Mouse (Mus musculus) ZHBTc4 (cell line): Measurements from ENCODE around the gene Ripor2.
A peak's percentile ranks its signal among the peaks of the same experiment; 100 is the strongest.

Source experiments
- DNase-seq: peaks from one replicate; pipeline ENCODE4 v3.0.0-alpha.2; 2011; ENCODE audit warnings: low read depth, low spot score

The Ripor2 gene

GRCm38 (mm10) chr13:24584403-24584802 lies 2.4 kb downstream of the Ripor2 start:
- no peak for DNase-seq

GRCm38 (mm10) chr13:24584841-24585240 lies 2.9 kb downstream of the Ripor2 start:
- DNase-seq, result no peak

DNA sequence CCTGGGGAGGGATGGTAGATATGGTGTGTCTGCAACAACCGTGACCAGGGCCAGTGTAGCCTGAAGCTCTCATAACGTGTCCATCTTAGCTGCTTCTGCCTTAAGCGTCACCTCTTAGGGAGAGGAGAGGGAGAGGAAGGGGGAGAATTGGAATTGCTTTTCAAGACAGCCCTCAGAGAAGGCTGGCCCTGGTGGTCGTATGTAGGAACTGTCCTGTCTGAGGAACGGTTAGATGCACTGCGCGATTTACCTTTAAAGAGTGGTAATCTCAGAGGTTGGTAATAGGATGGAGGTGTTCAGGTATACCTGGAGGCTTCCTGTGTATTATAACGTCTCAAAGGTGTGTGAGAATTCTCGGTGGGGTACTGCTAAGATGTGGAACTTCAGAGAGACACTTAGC lies 3.4 kb downstream of the Ripor2 start:
- no peak for DNase-seq

DNA sequence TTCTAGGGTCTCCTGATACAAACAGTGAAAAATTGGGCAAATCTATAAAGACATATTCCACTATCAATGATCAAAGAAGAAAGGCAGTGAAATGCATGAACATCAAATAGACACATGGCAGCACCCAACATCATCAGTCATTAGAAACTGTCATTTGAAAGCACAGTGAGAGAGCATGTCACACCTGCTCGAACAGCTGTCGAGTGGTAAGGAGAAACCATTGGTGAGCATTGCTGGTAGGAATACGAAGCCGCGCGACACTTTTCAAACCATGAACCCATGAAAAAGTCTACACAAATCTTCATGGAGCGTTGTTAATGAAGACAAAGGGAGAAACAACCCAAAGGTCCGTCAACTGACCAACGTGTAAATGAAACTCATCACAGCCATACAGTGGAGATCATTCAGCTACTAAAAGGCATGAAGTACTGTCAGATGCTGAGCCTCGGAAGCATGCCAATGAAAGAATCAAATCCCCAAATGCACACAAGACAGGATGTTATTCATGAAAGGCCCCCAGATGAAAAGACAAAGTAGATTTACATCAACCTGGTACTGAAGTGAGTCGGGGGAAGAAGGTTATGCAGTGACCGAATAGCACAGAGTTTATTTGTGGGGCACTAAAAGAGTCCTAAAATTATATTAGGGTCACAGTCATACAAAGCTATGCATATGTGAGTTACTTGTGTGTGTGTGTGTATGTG lies 5.4 kb downstream of the Ripor2 start:
- DNase-seq, result no peak

DNA sequence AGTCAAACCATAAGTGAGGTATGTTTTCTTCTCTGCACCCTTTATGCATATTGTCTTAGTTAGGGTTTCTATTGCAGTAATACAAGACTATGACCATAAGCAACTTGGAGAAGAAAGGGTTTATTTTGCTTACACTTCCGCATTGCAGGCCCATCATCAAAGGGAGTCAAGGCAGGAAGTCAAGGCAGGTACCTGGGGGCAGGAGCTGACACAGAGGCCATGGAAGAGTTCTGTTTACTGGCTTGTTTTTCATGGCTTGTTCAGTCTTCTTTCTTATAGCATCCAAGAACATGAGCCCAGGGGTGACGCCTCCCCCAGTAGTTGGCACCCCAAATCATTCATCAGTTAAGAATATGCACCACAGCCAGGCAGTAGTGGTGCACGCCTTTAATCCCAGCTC lies 6.6 kb downstream of the Ripor2 start:
- no peak for DNase-seq

DNA sequence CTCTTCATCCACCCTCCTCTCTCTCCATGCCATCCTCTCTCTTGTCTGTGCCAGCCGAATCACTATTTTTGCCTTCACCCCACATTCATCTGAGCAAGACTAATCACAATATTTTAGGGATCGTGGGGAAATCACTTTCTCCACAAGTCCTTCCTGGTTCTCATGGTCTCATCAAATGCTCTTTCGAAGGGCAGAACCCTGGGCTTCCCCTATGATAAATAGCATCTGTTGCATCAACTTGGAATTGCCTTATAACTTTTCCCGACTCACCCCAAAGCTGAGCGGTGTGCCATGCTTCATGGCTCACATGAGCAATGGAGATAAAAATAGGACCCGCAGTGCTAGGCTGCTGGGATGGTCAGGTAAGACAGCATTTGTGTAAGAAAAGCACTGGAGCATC lies 9.7 kb downstream of the Ripor2 start:
- no peak for DNase-seq

- no peak for DNase-seq
Measured at GRCm38 (mm10) chr13:24594303-24594702, 12.3 kb downstream of the Ripor2 start.

DNA sequence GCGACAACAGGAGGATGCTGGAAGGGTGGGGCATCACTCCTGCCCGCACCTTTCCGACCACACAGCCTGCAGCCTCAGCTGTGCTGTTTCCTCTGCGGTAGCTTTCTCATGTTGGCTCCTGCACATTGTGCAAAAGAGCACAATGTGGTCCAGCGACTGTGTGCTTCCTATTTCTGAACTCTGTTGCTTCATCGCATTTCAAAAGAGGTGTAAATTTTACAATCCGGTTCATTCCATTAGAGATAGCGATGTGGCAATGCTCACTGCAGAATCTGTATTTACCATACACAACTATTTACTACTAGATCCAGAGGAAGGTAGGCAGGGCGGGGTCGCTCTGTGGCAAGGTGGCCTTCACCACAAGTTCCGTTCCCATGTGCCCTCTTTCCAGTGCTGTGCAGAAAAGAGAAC lies 17.6 kb downstream of the Ripor2 start:
- no peak for DNase-seq

- DNase-seq, result no peak
Measured at GRCm38 (mm10) chr13:24602978-24603377, 21.0 kb downstream of the Ripor2 start.

- DNase-seq, result no peak
Measured at GRCm38 (mm10) chr13:24603591-24604009, 21.6 kb downstream of the Ripor2 start.

DNA sequence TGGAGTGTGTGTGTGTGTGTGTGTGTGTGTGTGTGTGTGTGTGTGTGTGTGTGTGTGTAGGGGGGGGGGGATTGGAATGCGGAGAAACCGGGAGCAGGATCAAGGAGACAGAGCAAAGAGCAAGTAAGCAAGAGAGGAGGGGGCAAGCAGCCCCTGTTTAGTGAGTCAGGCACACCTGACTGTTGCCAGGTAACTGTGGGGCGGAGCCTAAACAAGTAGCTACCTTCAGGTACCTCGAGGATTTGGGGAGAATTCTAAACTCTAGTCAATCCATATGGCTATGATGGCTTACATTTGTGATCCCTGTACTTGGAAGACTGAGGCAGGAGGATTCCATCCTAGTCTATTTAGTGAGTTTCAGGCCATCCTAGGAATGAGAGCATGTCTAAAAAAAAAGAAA lies 22.1 kb downstream of the Ripor2 start:
- no peak for DNase-seq

DNA sequence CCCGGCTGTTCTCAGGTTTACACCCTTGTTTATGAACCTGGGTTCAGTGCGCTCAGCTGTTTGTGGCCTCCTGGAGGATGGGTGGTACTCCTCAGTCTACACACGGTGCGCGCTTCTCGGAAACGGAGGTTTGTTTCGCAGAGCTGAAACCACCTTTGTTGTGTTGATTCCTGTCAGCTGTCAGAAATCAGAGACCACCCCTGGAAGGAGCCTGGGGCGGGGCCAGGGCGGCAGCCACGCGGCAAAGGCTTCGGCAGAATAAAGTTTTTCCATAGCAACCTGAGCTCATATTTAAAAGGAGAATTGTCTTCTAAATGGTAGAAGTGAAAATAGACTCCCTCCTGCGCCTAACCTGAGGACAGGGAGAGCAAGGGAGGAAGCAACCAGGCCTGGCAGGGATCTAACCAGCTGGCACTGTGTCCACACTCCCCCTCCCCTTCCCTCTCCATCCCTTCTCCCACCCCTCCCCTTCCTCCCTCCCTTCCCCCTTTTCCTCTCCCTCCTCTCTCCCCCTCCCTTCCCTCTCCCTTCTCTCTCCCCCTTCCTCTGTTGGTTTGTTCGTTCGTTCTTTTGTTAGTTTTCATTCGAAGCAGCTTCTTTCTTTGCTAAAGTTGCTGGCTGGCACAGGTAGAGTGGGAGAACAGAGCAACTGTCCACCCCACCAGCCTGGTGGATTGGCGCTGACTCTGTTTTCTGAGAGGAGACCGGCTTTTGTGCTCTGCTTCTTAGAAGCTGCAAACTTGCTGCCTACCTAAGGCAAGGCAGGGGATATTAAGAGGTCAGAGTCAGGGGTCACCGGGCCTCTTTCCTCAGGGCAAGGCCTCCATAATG lies 23.0 kb downstream of the Ripor2 start:
- DNase-seq, result peak; percentile 84

- DNase-seq, result no peak
Measured at GRCm38 (mm10) chr13:24605755-24606154, 23.8 kb downstream of the Ripor2 start.

GRCm38 (mm10) chr13:24607961-24608360 lies 26.0 kb downstream of the Ripor2 start:
- DNase-seq, result no peak

DNA sequence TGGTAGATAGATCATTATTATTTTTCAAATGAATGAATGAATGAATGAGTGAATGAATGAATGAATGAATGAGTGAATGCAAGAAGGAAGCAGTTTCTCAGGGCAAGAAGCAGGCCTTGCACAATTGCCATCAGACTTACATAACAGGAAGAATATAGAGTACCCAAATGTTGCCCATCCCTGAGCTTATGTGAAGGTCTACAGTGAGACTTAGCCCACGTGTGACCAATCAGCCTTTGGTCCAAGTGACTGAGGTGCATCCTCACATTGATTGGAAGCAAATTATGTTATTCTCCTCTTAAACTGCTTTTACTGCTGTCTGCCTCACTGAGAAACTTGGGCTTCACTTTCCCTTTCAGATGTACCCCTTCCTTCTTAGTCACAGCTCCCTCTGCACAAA lies 26.7 kb downstream of the Ripor2 start:
- no peak for DNase-seq

- no peak for DNase-seq
Measured at GRCm38 (mm10) chr13:24610883-24611282, 28.9 kb downstream of the Ripor2 start.

DNA sequence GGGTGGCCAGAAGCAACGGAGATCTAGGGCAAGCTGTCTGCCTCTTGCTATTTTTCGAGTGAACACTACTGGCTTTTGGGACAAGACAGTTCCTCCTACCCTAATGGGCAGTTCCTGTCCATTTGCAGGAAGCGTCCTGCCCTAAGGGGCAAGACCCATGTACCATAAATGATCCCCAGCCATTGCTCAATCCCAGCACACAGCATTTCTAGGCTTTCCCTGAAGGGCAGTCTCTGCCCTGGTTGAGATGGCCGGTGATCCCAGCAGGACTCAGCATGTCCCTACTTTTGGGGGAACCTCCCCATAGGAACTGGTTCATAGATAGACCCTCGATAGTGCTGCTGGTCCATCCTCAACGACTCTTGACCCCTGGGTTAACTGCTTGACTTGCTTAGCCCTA lies 31.0 kb downstream of the Ripor2 start:
- no peak for DNase-seq

DNA sequence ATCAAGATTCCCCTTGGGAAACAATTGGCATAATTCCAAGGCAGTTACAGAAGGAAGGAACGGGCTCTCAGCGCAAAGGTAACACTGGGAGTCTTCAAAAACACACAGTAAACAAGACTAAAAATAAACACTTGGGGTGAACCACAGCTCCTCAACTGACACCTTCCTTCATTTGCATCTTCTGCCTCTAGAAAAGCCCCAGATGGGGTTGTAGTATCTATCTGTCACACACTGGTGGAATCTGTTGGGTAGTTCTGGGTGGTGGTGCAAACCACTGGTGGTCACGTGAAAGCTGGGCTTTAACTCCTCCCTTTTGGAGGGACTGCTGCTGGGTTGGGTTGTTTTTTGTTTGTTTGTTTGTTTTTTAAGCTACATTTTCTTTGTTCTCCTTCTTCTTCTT lies 31.4 kb downstream of the Ripor2 start:
- no peak for DNase-seq

GRCm38 (mm10) chr13:24613927-24614780 lies 32.2 kb downstream of the Ripor2 start:
- DNase-seq, result no peak

DNA sequence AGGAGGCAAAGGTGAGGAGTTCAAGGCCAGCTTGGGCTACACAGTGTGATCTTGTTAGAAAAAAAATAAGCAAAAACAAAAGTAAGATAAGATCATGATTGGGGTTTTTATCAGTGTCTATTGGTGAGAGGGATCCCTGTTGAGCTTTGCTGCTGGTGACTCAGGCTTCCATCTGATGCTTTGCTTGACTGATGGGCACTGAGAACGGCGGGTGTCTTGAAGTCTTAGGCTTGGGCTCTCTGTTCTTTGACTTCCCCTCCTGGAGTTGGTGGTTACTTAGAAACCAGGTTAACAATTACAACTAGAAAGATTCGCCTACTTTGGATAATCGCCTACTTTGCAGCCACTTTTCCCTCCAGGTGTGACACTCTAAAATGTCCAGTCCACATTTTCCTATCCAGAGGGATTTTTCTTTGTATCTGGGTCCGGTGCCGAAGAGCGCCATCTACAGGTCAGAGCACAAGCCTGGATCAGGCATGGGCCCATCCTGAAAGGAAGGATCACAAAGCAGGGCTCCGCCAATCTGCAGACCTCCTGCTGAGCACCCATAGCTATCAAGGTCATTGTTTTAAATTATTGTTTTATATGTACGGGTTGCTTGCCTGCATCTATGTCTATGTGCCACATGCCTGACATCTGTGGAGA lies 34.1 kb downstream of the Ripor2 start:
- peak; percentile 77 for DNase-seq

DNA sequence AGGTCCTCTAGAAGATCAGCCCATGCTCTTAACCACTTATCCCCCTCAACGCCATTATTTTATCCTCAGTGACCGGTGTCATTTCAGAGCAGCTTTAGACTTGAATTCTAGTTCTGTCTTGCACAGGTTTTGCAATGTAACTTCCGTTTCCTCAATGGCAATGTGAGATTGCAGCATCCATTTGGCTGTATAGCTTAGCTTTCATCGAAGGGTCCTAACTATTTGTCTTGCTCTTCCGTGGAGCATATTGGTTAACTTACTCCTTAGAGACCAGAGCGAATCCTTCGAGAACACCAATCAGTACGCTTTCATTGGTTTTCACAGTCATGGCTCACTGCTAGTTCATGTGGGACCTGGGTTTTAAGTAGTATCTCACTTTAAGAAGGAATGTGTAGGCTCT lies 34.7 kb downstream of the Ripor2 start:
- no peak for DNase-seq
